Mouse (Mus musculus): ENCODE measurements around the gene Tmem45b. TPM values are rescaled to one million over a fixed set of nuclear protein-coding genes. Genes with fewer than 3 reads are reported as not detected.
"Not testable (repeated sequence)": the region's sequence is repeated elsewhere in the genome, so short reads cannot be mapped to it uniquely, and the experiment has no call there.

Gene Tmem45b
- polyA plus RNA-seq (2015; fragmentation: Nextera tagmentation; extraction: Ambion mirVana), result 0.20 and 3.8 TPM in 2 replicates

DNA sequence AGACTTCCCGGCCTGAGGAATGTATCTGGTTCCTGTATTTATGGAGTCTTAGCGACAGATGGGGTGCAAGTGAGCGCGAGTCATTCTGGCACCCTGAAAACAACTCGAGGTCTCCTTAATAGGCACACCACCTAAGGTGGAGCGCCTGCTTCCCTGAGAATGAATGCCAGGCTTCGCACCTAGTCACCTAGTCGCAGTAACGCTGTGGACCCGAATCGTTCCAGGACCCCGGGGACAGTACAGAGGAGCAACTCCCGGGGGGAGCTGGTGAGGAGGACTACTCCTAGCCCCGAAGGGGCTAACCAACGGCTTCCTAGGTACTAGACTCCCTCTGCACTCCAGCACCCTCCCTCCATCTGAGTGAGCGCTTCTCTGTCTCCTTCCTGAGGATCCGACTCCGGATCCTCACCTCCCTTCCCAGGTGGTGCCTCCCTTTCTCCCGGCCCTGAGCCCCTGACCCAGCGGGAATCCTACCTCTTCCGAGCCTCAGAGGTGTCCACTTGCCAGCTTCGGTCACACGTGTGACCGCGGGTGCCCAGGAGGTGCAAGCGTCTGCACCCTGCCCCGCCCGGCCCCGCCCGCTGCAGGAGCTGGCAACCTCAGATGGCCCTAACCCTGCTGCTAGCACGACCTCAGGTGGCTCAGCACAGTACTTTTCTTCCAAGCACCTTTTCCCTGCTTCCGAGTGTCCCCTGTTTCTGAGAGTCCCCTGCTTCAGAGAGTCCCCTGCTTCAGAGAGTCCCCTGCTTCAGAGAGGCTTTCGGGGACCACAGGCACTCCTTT, at the start of gene Tmem45b:
Tmem45b (minus strand) TSS at position 771 of the 783 bp plus-strand sequence.
- no peak for ATAC-seq (ENCODE audit: low FRiP score)
- no peak within 1 kb of the TSS for H3K27ac ChIP-seq (replicated peaks)
- H3K4me3 ChIP-seq (replicated peaks), result peak within 1 kb of the TSS; percentile 19
- peaks cover 32% of the 10 kb centered on the region for H3K27me3 ChIP-seq (replicated peaks)
- no peaks in the 10 kb centered on the region for H3K9me3 ChIP-seq (replicated peaks)
- H3K4me2 ChIP-seq, result peak within 1 kb of the TSS; percentile 48
- H3K9ac ChIP-seq (replicated peaks), result no peak within 1 kb of the TSS
- 7% methylated on average over 33 of the region's 33 CpGs for WGBS
- no peaks in the 10 kb centered on the region for H3K36me3 ChIP-seq
- H3K4me1 ChIP-seq, result peaks cover 9% of the 10 kb centered on the region

- Histone ChIP-seq H3K4me1 (no peaks in the 10 kb centered on the region), H3K27me3 (replicated peaks) (no peaks in the 10 kb centered on the region), H3K27ac (replicated peaks) (no peak overlapping the region), H3K9ac (replicated peaks) (no peak overlapping the region), H3K9me3 (replicated peaks) (no peaks in the 10 kb centered on the region), H3K36me3 (no peaks in the 10 kb centered on the region), H3K4me3 (replicated peaks) (no peak overlapping the region), H3K4me2 (no peak overlapping the region)
- ATAC-seq (ENCODE audit: low FRiP score), result no peak
- 73% methylated on average over 3 of the region's 3 CpGs for WGBS
These were observed 43.9 kb upstream of the Tmem45b start for GRCm38 (mm10) chr9:31508189-31508588.

GRCm38 (mm10) chr9:31501221-31501620, 37.0 kb upstream of the Tmem45b start:
- H3K27me3 ChIP-seq (replicated peaks); H3K9me3 ChIP-seq (replicated peaks); ATAC-seq (ENCODE audit: low FRiP score); H3K4me3 ChIP-seq (replicated peaks); H3K27ac ChIP-seq (replicated peaks); H3K4me2 ChIP-seq; H3K36me3 ChIP-seq; H3K4me1 ChIP-seq; H3K9ac ChIP-seq (replicated peaks): not testable (repeated sequence)
- WGBS, result 91% methylated on average over 1 of the region's 1 CpGs

DNA sequence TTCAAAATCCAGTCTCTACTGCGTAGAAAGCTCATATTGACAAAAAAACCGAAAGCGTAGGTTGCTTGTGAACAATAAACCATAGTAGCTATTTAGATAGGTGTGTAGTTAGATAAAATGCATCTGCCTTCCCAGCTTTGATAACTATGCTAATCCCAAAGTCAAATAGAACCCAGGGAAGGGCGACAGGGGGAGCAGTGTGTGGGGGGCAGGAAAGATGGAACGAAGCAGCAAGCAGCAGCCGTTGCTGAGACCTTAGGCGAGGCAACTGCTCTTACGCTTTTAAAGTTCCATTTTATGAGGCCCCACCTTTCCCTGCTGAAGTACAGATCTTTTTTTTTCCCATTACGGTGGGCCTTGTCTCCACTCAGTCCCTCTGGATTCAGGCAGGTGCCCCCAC, 1.1 kb downstream of the Tmem45b start:
- H3K36me3 ChIP-seq, result no peaks in the 10 kb centered on the region
- peaks cover 9% of the 10 kb centered on the region for H3K4me1 ChIP-seq
- H3K27ac ChIP-seq (replicated peaks), result no peak overlapping the region
- H3K4me2 ChIP-seq, result peak overlapping the region; percentile 48
- H3K9ac ChIP-seq (replicated peaks), result no peak overlapping the region
- peaks cover 32% of the 10 kb centered on the region for H3K27me3 ChIP-seq (replicated peaks)
- ATAC-seq (ENCODE audit: low FRiP score), result no peak
- no peak overlapping the region for H3K4me3 ChIP-seq (replicated peaks)
- 42% methylated on average over 9 of the region's 9 CpGs for WGBS
- H3K9me3 ChIP-seq (replicated peaks), result no peaks in the 10 kb centered on the region

GRCm38 (mm10) chr9:31454356-31454755, 9.9 kb downstream of the Tmem45b start:
- no peaks in the 10 kb centered on the region for H3K36me3 ChIP-seq
- H3K27me3 ChIP-seq (replicated peaks), result no peaks in the 10 kb centered on the region
- no peak for ATAC-seq (ENCODE audit: low FRiP score)
- no peaks in the 10 kb centered on the region for H3K4me1 ChIP-seq
- no peak overlapping the region for H3K9ac ChIP-seq (replicated peaks)
- H3K9me3 ChIP-seq (replicated peaks), result no peaks in the 10 kb centered on the region
- no peak overlapping the region for H3K27ac ChIP-seq (replicated peaks)
- no peak overlapping the region for H3K4me3 ChIP-seq (replicated peaks)
- H3K4me2 ChIP-seq, result no peak overlapping the region
- 55% methylated on average over 1 of the region's 1 CpGs for WGBS

- H3K9me3 ChIP-seq (replicated peaks), result no peaks in the 10 kb centered on the region
- no peaks in the 10 kb centered on the region for H3K27me3 ChIP-seq (replicated peaks)
- no peaks in the 10 kb centered on the region for H3K36me3 ChIP-seq
- H3K27ac ChIP-seq (replicated peaks), result no peak overlapping the region
- H3K4me1 ChIP-seq, result no peaks in the 10 kb centered on the region
- no peak overlapping the region for H3K4me3 ChIP-seq (replicated peaks)
- WGBS, result 53% methylated on average over 10 of the region's 10 CpGs
- no peak overlapping the region for H3K4me2 ChIP-seq
- ATAC-seq (ENCODE audit: low FRiP score), result no peak
- no peak overlapping the region for H3K9ac ChIP-seq (replicated peaks)
These were observed 12.1 kb downstream of the Tmem45b start for GRCm38 (mm10) chr9:31452166-31452565.

- Histone ChIP-seq H3K9ac (replicated peaks) (no peak overlapping the region), H3K4me3 (replicated peaks) (no peak overlapping the region), H3K36me3 (no peaks in the 10 kb centered on the region), H3K4me1 (no peaks in the 10 kb centered on the region), H3K4me2 (no peak overlapping the region), H3K9me3 (replicated peaks) (no peaks in the 10 kb centered on the region), H3K27me3 (replicated peaks) (no peaks in the 10 kb centered on the region), H3K27ac (replicated peaks) (no peak overlapping the region)
- no peak for ATAC-seq (ENCODE audit: low FRiP score)
- WGBS, result 90% methylated on average over 7 of the region's 7 CpGs
These were observed 15.0 kb downstream of the Tmem45b start for GRCm38 (mm10) chr9:31449145-31449772.

DNA sequence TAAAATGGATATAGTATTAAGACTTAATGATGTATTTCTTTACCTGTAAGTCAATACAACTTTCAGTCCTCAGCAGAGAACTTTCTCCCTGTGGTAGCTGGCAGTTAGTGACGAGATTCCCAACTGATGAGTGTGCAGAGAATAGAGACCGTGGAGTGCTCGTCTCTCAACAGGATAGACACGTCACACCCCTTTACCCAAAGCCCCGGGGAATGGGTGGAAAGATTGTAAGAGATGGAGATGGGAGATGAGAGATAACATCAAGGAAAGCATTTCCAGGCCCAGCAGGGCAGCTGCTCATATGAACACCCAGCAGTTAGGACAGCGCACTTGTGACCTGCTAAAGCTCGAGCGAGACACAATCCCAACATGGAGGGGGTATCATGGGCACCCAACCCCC, 20.0 kb downstream of the Tmem45b start:
- H3K9ac ChIP-seq (replicated peaks), result no peak overlapping the region
- H3K27ac ChIP-seq (replicated peaks), result no peak overlapping the region
- ATAC-seq (ENCODE audit: low FRiP score), result no peak
- H3K9me3 ChIP-seq (replicated peaks), result no peaks in the 10 kb centered on the region
- WGBS, result 86% methylated on average over 8 of the region's 8 CpGs
- no peak overlapping the region for H3K4me3 ChIP-seq (replicated peaks)
- no peak overlapping the region for H3K4me2 ChIP-seq
- no peaks in the 10 kb centered on the region for H3K4me1 ChIP-seq
- H3K27me3 ChIP-seq (replicated peaks), result no peaks in the 10 kb centered on the region
- no peaks in the 10 kb centered on the region for H3K36me3 ChIP-seq

DNA sequence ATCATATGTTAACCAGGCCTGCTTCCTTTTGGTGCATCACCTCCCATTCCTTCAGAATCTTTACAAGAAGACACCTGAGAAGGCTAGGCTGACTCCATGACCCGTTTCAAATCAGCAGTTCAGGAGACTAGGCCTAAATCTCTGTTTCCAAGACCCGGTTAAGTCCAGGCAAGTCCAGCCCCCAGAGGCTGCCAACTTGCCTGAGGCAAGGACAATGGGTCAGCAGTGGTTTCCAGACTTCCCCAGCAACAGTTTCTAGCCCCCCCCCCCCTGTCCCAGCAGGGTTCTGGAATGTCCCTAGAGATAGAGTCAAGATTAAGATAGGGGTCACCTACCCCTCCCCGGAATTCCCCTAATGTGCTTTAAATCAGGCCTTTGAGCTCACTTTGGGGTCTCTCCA, 22.8 kb downstream of the Tmem45b start:
- Histone ChIP-seq H3K4me3 (replicated peaks) (no peak overlapping the region), H3K9me3 (replicated peaks) (no peaks in the 10 kb centered on the region), H3K27me3 (replicated peaks) (no peaks in the 10 kb centered on the region), H3K9ac (replicated peaks) (no peak overlapping the region), H3K36me3 (no peaks in the 10 kb centered on the region), H3K4me1 (no peaks in the 10 kb centered on the region), H3K4me2 (no peak overlapping the region), H3K27ac (replicated peaks) (no peak overlapping the region)
- no peak for ATAC-seq (ENCODE audit: low FRiP score)
- WGBS, result 91% methylated on average over 3 of the region's 3 CpGs

DNA sequence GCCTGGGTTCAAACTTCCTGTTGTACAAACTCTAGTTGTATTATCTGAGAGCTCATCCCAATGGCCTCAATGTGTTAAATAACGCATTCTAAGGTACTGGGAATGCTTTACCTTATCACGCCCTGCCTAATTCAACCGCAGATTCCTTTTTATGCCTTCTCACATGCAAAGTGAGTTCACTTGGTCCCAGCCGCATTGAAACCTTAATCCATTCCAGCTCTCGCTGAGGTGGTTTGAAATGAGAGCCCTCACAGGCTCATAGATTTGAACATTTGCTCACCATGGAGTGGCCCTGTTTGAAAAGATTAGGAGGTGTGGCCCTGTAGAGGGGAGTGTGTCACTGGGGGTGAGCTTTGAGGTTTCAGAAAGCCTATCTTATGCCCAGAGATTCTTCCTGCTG, 23.9 kb downstream of the Tmem45b start:
- Histone ChIP-seq H3K4me2 (no peak overlapping the region), H3K4me1 (no peaks in the 10 kb centered on the region), H3K27me3 (replicated peaks) (no peaks in the 10 kb centered on the region), H3K9ac (replicated peaks) (no peak overlapping the region), H3K9me3 (replicated peaks) (no peaks in the 10 kb centered on the region), H3K4me3 (replicated peaks) (no peak overlapping the region), H3K36me3 (no peaks in the 10 kb centered on the region), H3K27ac (replicated peaks) (no peak overlapping the region)
- no peak for ATAC-seq (ENCODE audit: low FRiP score)
- 88% methylated on average over 5 of the region's 5 CpGs for WGBS

DNA sequence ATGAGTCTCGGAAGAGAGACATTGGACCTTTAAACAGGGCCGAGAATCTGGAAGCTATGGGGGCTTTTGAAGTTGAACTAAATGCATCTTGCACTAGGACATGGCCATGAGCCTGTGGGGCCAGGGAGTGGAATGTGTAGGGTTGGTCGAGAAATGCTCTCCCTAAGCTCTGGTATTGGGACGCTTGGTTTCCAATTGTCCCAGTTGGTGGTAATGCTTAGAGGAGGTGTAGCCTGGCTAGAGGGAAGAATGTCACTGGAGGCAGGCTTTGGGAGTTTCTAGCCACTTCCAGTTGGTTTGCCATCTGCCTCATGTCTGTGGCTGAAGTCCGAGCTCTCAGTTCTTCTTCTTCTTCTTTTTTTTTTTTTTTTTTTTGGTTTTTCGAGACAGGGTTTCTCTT, 24.9 kb downstream of the Tmem45b start:
- Histone ChIP-seq H3K36me3 (no peaks in the 10 kb centered on the region), H3K9ac (replicated peaks) (no peak overlapping the region)
- 81% methylated on average over 6 of the region's 6 CpGs for WGBS

DNA sequence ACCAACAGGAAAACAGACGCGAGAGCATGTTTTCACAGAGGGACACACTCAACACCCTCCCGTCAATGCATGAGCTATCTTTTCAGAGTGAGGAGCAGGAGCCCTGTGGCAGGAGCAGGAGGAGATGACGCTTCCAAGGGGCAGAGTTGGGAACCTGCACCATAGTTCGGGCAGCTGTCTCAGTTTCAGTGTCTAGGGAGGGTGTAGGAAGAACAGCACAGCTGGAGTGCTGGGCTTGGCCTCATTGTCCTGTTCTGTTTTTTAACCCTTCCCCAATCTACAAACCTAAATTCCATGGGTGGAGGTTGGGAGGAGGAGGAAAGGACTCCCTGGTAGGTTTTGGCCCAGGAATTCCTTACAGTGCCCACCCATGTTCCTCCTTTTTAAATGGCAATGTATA, 25.4 kb downstream of the Tmem45b start:
- Histone ChIP-seq H3K27ac (replicated peaks) (no peak overlapping the region), H3K9me3 (replicated peaks) (no peaks in the 10 kb centered on the region), H3K36me3 (no peaks in the 10 kb centered on the region), H3K9ac (replicated peaks) (no peak overlapping the region), H3K4me1 (no peaks in the 10 kb centered on the region), H3K27me3 (replicated peaks) (no peaks in the 10 kb centered on the region), H3K4me2 (no peak overlapping the region), H3K4me3 (replicated peaks) (no peak overlapping the region)
- WGBS, result 73% methylated on average over 5 of the region's 5 CpGs
- ATAC-seq (ENCODE audit: low FRiP score), result no peak

More for the DNA sequence above, 24.9 kb downstream of the Tmem45b start:
- no peak for ATAC-seq (ENCODE audit: low FRiP score)
- H3K4me1 ChIP-seq, result no peaks in the 10 kb centered on the region
- H3K4me2 ChIP-seq, result no peak overlapping the region
- H3K27ac ChIP-seq (replicated peaks), result no peak overlapping the region
- no peaks in the 10 kb centered on the region for H3K27me3 ChIP-seq (replicated peaks)
- H3K9me3 ChIP-seq (replicated peaks), result no peaks in the 10 kb centered on the region
- no peak overlapping the region for H3K4me3 ChIP-seq (replicated peaks)
